8 mouse cellular contexts compared by ENCODE assay signal in genomic region chr5:93267851-93268606, GRCm38 (mm10). TPM values are rescaled to one million over a fixed set of nuclear protein-coding genes. Genes with fewer than 3 reads are reported as not detected.
A peak's percentile ranks its signal among the peaks of the same experiment; 100 is the strongest.
DNase-seq lines count a peak whose midpoint lies in the region; ATAC-seq and TF ChIP-seq lines count a peak whose summit lies in the region.

No protein-coding gene starts in this region.

- H3K27ac ChIP-seq in MEL (ENCODE audit: control insufficient read depth, low read depth, low read length), result peak overlapping the region; percentile 25; the same call in 1 of the 2 replicates
- peak overlapping the region; percentile 66 for H3K27ac ChIP-seq in cerebellum, adult 2 months (ENCODE audit: insufficient read depth, low read length)
- H3K27ac ChIP-seq in lung, postnatal 0 days (ENCODE audit: low read length), result peak overlapping the region; percentile 97

- TF ChIP-seq POLR2A in MEL (IDR thresholded peaks at IDR 0.05; ENCODE audit: control insufficient read depth in 1 of 2, insufficient read depth in 1 of 2, low read depth in 1 of 2, low read length in 2 of 2, poor library complexity in 1 of 2), result no peak
- TF ChIP-seq POLR2A in cerebellum, adult 2 months (IDR thresholded peaks at IDR 0.05; ENCODE audit: borderline replicate concordance, insufficient read depth, low read length), result no peak

- peak overlapping the region; percentile 68 for H3K4me2 ChIP-seq in lung, postnatal 0 days (replicated peaks; ENCODE audit: low read depth, low read length)

- H3K9ac ChIP-seq in MEL (ENCODE audit: control insufficient read depth, low read depth, low read length, poor library complexity, severe bottlenecking), result peak overlapping the region; percentile 68
- H3K9ac ChIP-seq in lung, postnatal 0 days (replicated peaks; ENCODE audit: low read depth), result peak overlapping the region; percentile 96

- peaks cover 9 to 19% of the 10 kb centered on the region in 2 experiments; a peak in 3 of 4 replicates for H3K4me1 ChIP-seq in MEL (ENCODE audit: control insufficient read depth in 1 of 2, insufficient read depth in 2 of 2, low read length in 2 of 2)
- no peaks in the 10 kb centered on the region for H3K4me1 ChIP-seq in cerebellum, adult 2 months (ENCODE audit: control insufficient read depth, insufficient read depth, low read length)
- 0 out of 2 replicates have a peak, but pooled peaks cover 3% of the 10 kb centered on the region for H3K4me1 ChIP-seq in lung, postnatal 0 days (ENCODE audit: insufficient read depth, low read depth, low read length)

- TF ChIP-seq RAD21 in MEL (IDR thresholded peaks at IDR 0.05; ENCODE audit: low read depth, low read length), result peak; percentile 33

- peak overlapping the region; percentile 72 to 77 for H3K4me3 ChIP-seq in MEL (ENCODE audit: control insufficient read depth in 1 of 2, insufficient read depth in 1 of 2, low read depth in 2 of 2, low read length in 2 of 2)
- H3K4me3 ChIP-seq in cerebellum, adult 2 months (replicated peaks; ENCODE audit: insufficient read depth, low read depth, low read length), result peak overlapping the region; percentile 81
- H3K4me3 ChIP-seq in lung, postnatal 0 days (ENCODE audit: low read depth, low read length), result peak overlapping the region; percentile 100

- H3K36me3 ChIP-seq in MEL (ENCODE audit: control insufficient read depth in 1 of 2, insufficient read depth in 2 of 2, low read length in 2 of 2), result peaks cover 0 to 22% of the 10 kb centered on the region in 2 experiments; a peak in 3 of 4 replicates
- peaks cover 20% of the 10 kb centered on the region; the same call in 1 of the 2 replicates for H3K36me3 ChIP-seq in lung, postnatal 0 days (ENCODE audit: insufficient read depth, low read length)

- under 1% methylated on average over 48 of the region's 48 CpGs for whole genome bisulfite sequencing in cerebellum, adult 2 months
- under 1% methylated on average over 37 of the region's 48 CpGs for WGBS in lung, postnatal 0 days

- no peaks in the 10 kb centered on the region for H3K9me3 ChIP-seq in MEL (replicated peaks; ENCODE audit: insufficient read depth, low read length)
- no peaks in the 10 kb centered on the region for H3K9me3 ChIP-seq in lung, postnatal 0 days (ENCODE audit: low read length)

- peak; percentile 92 for DNase-seq in MEL (ENCODE audit: low read depth, low spot score)
- DNase-seq in cerebellum, adult 2 months, result peak; percentile 77 to 83
- peak; percentile 86 for DNase-seq in forelimb bud, embryonic 11.5 days (ENCODE audit: low read depth, low spot score)
- DNase-seq in layer of hippocampus, postnatal 10 days (ENCODE audit: low spot score in 2 of 2), result peak; percentile 72 to 78
- peak; percentile 96 for DNase-seq in lung, postnatal 0 days (ENCODE audit: low spot score)
- peak; percentile 58 for DNase-seq in ovary, postnatal 10 days (ENCODE audit: low spot score)
- DNase-seq in thymus, postnatal 0 days (ENCODE audit: low spot score), result peak; percentile 94

- ATAC-seq in hematopoietic stem cell, adult 5-6 weeks (replicated peaks in 1 of 2; ENCODE audit: insufficient read depth in 1 of 2, low FRiP score in 2 of 2, low TSS enrichment in 1 of 2, low read depth in 1 of 2, poor library complexity in 2 of 2, severe bottlenecking in 2 of 2), result peak; percentile 66 to 70
- peak; percentile 63 for ATAC-seq in lung, postnatal 0 days

- H3K79me2 ChIP-seq in MEL (ENCODE audit: control insufficient read depth, insufficient read depth, low read length, poor library complexity), result peaks cover 1% of the 10 kb centered on the region; the same call in 1 of the 2 replicates

- TF ChIP-seq EP300 in MEL (IDR thresholded peaks at IDR 0.05; ENCODE audit: low read depth in 1 of 2, low read length in 2 of 2), result no peak
- no peak for TF ChIP-seq EP300 in lung, postnatal 0 days (IDR thresholded peaks at IDR 0.05)

- H3K27me3 ChIP-seq in MEL (ENCODE audit: control insufficient read depth in 1 of 2, insufficient read depth in 2 of 2, low read length in 2 of 2), result no peaks in the 10 kb centered on the region
- H3K27me3 ChIP-seq in cerebellum, adult 2 months (ENCODE audit: control insufficient read depth, insufficient read depth, low read length), result no peaks in the 10 kb centered on the region
- H3K27me3 ChIP-seq in lung, postnatal 0 days (replicated peaks; ENCODE audit: insufficient read depth, low read length), result no peaks in the 10 kb centered on the region

- peak in 2 of 3 experiments; percentile 39 to 41; a peak in 4 of 6 replicates for TF ChIP-seq CTCF in MEL (IDR thresholded peaks at IDR 0.05 in 2 of 3, conservative IDR thresholded peaks at IDR 0.05 in 1 of 3; ENCODE audit: control insufficient read depth in 1 of 3, insufficient read depth in 1 of 3, low read depth in 2 of 3, low read length in 3 of 3, poor library complexity in 1 of 3, severe bottlenecking in 1 of 3)
- TF ChIP-seq CTCF in cerebellum, adult 2 months (IDR thresholded peaks at IDR 0.05; ENCODE audit: borderline replicate concordance, insufficient read depth, low read depth, low read length), result peak; percentile 50; the same call in 1 of the 2 replicates
- TF ChIP-seq CTCF in lung, postnatal 0 days (IDR thresholded peaks at IDR 0.05), result peak; percentile 68

TF ChIP-seq in MEL, 35 proteins besides CTCF, POLR2A, EP300 and RAD21 (continues in another document):
- peak; percentile 40 for TF ChIP-seq SIN3A (IDR thresholded peaks at IDR 0.05; ENCODE audit: low read length)
- no peak for TF ChIP-seq MAFK (IDR thresholded peaks at IDR 0.05; ENCODE audit: borderline replicate concordance, low read depth, low read length)
- peak; percentile 70; the same call in 1 of the 2 replicates for TF ChIP-seq MXI1 (IDR thresholded peaks at IDR 0.05; ENCODE audit: low read depth, low read length)
- no peak for TF ChIP-seq GABPA (IDR thresholded peaks at IDR 0.05; ENCODE audit: low read depth, low read length)
- 0 out of 2 replicates have a peak, but pooled peaks have one; percentile 25 for TF ChIP-seq MYC (IDR thresholded peaks at IDR 0.05; ENCODE audit: low read depth, low read length)
- peak; percentile 47 for TF ChIP-seq NELFE (IDR thresholded peaks at IDR 0.05; ENCODE audit: low read depth, low read length)
- TF ChIP-seq ZKSCAN1 (IDR thresholded peaks at IDR 0.05; ENCODE audit: low read depth, low read length), result 0 out of 2 replicates have a peak, but pooled peaks have one; percentile 27
- TF ChIP-seq ZC3H11A (IDR thresholded peaks at IDR 0.05; ENCODE audit: low read depth, low read length), result 0 out of 2 replicates have a peak, but pooled peaks have one; percentile 26
- no peak for TF ChIP-seq JUND (IDR thresholded peaks at IDR 0.05; ENCODE audit: low read depth, low read length)
- TF ChIP-seq MAX (IDR thresholded peaks at IDR 0.05; ENCODE audit: low read length), result no peak
- no peak for TF ChIP-seq ZMIZ1 (IDR thresholded peaks at IDR 0.05; ENCODE audit: low read depth, low read length)
- no peak for TF ChIP-seq RCOR1 (IDR thresholded peaks at IDR 0.05; ENCODE audit: low read depth, low read length)
- peak; percentile 47; the same call in 1 of the 2 replicates for TF ChIP-seq ETS1 (IDR thresholded peaks at IDR 0.05; ENCODE audit: low read depth, low read length)
- TF ChIP-seq UBTF (IDR thresholded peaks at IDR 0.05; ENCODE audit: borderline replicate concordance, insufficient read depth, low read depth, low read length), result 0 out of 2 replicates have a peak, but pooled peaks have one; percentile 52
- no peak for TF ChIP-seq POLR2AphosphoS5 (IDR thresholded peaks at IDR 0.05; ENCODE audit: borderline replicate concordance, low read depth, low read length)
- no peak for TF ChIP-seq BHLHE40 (IDR thresholded peaks at IDR 0.05; ENCODE audit: borderline replicate concordance, low read depth, low read length)
- no peak for TF ChIP-seq E2F4 (IDR thresholded peaks at IDR 0.05; ENCODE audit: borderline replicate concordance, low read depth, low read length)
- no peak for TF ChIP-seq CHD1 (IDR thresholded peaks at IDR 0.05; ENCODE audit: low read depth, low read length)
- TF ChIP-seq TBP (IDR thresholded peaks at IDR 0.05; ENCODE audit: low read depth, low read length), result no peak
- TF ChIP-seq POLR2AphosphoS2 (IDR thresholded peaks at IDR 0.05; ENCODE audit: low read length), result no peak
- no peak for TF ChIP-seq USF1 (IDR thresholded peaks at IDR 0.05; ENCODE audit: low read depth, low read length)
- no peak for TF ChIP-seq MEF2A (IDR thresholded peaks at IDR 0.05; ENCODE audit: extremely low read depth, insufficient replicate concordance, low read depth, low read length, poor library complexity, severe bottlenecking)
- TF ChIP-seq GATA1 (IDR thresholded peaks at IDR 0.05; ENCODE audit: low read depth, low read length), result no peak
- TF ChIP-seq MAZ (IDR thresholded peaks at IDR 0.05; ENCODE audit: low read depth, low read length), result peak; percentile 88
- peak; percentile 20; the same call in 1 of the 2 replicates for TF ChIP-seq ZNF384 (IDR thresholded peaks at IDR 0.05; ENCODE audit: low read depth, low read length)
- no peak for TF ChIP-seq USF2 (IDR thresholded peaks at IDR 0.05; ENCODE audit: borderline replicate concordance in 1 of 2, insufficient read depth in 1 of 2, low read depth in 1 of 2, low read length in 2 of 2)
- TF ChIP-seq CHD2 (IDR thresholded peaks at IDR 0.05; ENCODE audit: low read length), result no peak
- no peak for TF ChIP-seq TAL1 (IDR thresholded peaks at IDR 0.05; ENCODE audit: low read length)
- TF ChIP-seq ELF1 (IDR thresholded peaks at IDR 0.05; ENCODE audit: low read depth, low read length), result peak; percentile 46
- TF ChIP-seq NRF1 (IDR thresholded peaks at IDR 0.05; ENCODE audit: insufficient read depth, low read depth, low read length, poor library complexity, severe bottlenecking), result no peak
- no peak; the same call in none of the 2 replicates for TF ChIP-seq TCF12 (IDR thresholded peaks at IDR 0.05; ENCODE audit: low read depth, low read length)
- TF ChIP-seq KAT2A (conservative IDR thresholded peaks at IDR 0.05; ENCODE audit: low read depth, low read length), result no peak
- 0 out of 2 replicates have a peak, but pooled peaks have one; percentile 5 for TF ChIP-seq SMC3 (IDR thresholded peaks at IDR 0.05; ENCODE audit: low read depth, low read length)
- no peak for TF ChIP-seq MYB (IDR thresholded peaks at IDR 0.05; ENCODE audit: low read depth, low read length)

RNA-seq across cellular contexts. Expression of gene Ccng2, which starts 1.0 kb away (rescaled TPM):
- 1.0 and 4.6 TPM in 2 replicates for total RNA-seq in MEL (2012; rRNA removed)
- 1 to 10 TPM in 1 of 2 experiments, not detected in 1; 3.7 TPM for polyA plus RNA-seq in MEL (2012; ENCODE audit: insufficient read depth in 1 of 2, insufficient read length in 2 of 2, low read depth in 1 of 2, low replicate concordance in 2 of 2, missing spikeins in 1 of 2)
- polyA plus RNA-seq in cerebellum, adult 2 months (2012; rRNA removed), result 47.2 and 48.2 TPM in 2 replicates
- total RNA-seq in hematopoietic stem cell, adult 5-6 weeks (2017), result 79.9 and 108 TPM in 2 replicates
- total RNA-seq in layer of hippocampus, postnatal 10 days (2021), result 10 to 100 TPM; 42.6 to 52.7 TPM
- 50.2 and 51.2 TPM in 2 replicates for polyA plus RNA-seq in lung, postnatal 0 days (2015; fragmentation: Nextera tagmentation; extraction: Ambion mirVana)
- polyA plus RNA-seq in thymus, postnatal 0 days (2015; fragmentation: Nextera tagmentation; extraction: Ambion mirVana), result 120 and 123 TPM in 2 replicates

Comparison
In these comparisons a context has a peak if more than half of its experiments do, and no peak if none do; other contexts are left out.
1. Peak in every context shown above with its lines: DNase-seq, ATAC-seq, H3K4me3 ChIP-seq and H3K27ac ChIP-seq.
2. H3K27ac ChIP-seq: peak in every context shown above with its lines; median percentile 97 in lung, postnatal 0 days; 66 in cerebellum, adult 2 months; 25 in MEL.
3. RNA of gene Ccng2, which starts 1.0 kb away (polyA plus RNA-seq): 120 to 123 TPM in thymus, postnatal 0 days, 50.2 to 51.2 TPM in lung, postnatal 0 days and 47.2 to 48.2 TPM in cerebellum, adult 2 months; 3.7 TPM in MEL; every median in the first group is over 10 times any median in the second.